Mouse (Mus musculus): ENCODE results near the gene Urah.

The Urah gene

DNA sequence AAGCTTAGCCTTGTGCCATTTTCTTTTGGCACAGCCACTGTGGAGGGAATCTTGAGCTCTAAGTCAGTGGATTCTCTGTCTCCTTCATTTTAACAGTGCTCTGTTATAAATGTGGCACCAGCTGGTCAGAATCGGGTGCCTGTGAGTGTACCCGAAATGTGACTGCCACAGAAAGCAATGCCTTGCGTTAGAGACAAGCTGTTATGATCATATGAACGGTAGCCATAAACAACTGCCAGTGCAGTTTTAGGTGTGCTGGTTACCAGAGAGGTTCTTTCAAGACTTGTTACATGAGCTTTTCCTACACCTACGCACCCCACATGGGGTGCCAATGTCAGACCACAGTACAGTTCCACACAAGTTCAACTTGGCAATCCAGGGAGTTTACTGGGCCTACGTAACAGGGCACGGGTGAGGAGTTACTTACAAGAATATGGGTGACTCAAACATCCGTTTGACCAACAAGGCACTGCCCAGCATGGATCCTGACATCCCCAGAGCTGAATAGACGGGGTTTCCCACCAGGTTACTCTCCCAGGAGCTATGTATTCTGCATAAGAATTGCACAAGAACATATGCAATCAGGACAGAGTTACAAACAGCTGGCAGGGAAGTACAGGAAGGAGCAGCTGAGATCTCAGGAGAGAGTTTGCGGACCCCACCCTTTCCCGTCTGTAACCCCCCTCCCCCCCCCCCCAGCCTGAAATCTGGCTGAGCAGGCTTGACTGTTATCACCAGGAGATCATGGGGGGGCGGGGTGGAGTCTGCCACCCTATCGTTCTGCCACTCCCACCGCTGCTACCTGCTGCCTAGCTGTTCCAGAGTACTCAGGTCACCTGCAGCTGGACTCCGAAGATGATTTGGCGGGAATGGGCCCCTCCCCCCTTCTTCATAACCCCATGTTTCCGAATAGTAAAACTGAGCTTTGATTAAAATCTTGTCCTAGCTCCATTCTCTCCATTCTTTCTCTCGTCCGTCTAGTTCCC, 6.2 kb downstream of the Urah start:
- DNase-seq (ENCODE audit: low spot score) = no peak

DNA sequence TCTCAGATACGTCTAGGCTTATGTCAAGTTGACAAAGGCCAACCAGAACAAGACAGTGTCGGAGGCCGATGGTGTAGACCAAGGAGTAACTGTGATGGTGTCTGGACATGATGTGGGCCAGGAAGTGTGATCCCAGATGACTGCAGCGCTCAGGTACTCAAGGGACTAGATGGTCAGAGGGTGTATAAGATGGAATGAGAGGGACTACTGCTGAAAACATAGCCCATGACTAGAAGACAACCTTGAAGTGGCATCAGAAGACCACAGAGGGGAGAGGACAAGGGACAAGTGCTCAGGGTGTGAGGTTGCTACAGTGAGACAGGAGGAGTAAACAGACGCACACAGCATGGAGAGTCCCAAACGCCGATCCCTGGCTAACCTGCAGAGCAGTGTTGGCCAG, 9.0 kb downstream of the Urah start:
- DNase-seq (ENCODE audit: low spot score) = no peak

DNA sequence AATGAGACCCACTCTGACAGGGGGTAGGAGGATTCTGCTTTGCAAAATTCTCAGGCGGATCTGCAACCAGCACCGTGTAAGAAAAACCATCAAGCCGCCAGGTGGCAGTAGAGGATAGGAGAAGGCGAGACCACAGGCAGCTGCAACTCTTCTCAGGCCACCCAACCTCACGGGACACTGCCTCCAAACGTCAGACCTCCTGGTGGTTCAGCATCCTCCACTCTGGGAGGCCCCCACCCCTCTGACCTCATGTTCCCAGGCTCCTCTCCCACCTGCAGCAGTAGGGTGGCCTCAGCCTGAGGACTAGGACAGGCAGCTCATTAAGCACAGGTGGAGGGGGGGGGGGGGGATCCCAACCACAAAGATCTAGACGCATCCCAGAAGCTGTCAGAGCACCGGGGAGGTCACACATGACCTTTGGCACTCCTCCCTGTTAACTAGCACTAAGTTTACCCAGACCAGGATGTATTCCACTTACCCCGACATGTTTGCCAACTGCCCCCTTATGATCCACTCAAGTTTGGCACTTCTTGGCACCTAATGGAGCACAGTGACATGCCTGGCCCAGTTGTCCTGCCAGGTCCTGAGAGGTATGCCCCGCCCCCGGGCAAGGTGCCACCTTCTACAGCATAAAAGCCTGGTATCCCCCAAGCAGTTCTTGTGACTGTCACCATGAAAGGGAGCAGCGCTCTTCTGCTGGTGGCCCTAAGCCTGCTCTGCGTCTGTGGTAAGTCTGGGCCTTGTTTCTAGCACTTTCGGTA, 10.3 kb downstream of the Urah start, which contains the start of gene Scgb1c1:
Scgb1c1 (plus strand) TSS at position 643 of the 761 bp plus-strand sequence.
- DNase-seq (ENCODE audit: low spot score) = peak; percentile 97

DNA sequence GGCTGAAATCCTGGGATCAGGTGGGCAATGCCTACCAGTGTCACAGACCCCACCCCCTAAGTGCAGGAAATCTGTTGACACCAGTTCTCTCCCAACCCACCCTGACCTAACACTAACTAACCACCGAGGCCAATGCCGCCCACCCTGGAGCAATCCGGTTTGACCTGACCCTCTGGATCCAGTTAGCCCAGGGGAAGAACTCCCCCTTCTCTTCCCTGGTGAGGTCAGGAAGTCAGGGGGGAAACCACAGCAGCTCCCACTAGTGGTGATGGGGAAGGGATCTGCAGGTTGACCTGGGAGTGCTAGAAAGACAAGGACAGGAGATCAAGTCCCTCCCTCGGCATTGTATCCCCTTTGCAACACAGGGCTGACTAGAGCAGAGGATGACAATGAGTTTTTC, 10.9 kb downstream of the Urah start:
- no peak for DNase-seq (ENCODE audit: low spot score)

DNA sequence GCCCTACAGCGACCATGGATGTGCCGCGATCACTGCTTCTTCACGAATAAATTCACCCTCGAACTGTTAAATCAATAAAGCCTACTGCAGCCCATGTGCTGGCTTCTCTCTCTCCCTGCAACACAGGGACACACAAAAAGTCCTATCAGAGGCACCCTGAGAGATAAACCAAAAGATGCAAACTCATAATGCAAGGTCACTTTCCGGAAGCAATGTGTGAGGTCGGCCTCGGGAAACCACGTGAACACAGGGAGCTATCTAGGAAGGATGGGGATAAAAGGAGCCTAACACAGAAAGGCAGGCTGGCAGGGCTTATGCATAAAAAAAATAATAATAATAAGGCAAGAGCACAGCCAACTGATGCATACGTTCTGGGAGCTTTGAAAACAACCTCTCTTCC, 11.9 kb downstream of the Urah start:
- DNase-seq (ENCODE audit: low spot score) = no peak

DNA sequence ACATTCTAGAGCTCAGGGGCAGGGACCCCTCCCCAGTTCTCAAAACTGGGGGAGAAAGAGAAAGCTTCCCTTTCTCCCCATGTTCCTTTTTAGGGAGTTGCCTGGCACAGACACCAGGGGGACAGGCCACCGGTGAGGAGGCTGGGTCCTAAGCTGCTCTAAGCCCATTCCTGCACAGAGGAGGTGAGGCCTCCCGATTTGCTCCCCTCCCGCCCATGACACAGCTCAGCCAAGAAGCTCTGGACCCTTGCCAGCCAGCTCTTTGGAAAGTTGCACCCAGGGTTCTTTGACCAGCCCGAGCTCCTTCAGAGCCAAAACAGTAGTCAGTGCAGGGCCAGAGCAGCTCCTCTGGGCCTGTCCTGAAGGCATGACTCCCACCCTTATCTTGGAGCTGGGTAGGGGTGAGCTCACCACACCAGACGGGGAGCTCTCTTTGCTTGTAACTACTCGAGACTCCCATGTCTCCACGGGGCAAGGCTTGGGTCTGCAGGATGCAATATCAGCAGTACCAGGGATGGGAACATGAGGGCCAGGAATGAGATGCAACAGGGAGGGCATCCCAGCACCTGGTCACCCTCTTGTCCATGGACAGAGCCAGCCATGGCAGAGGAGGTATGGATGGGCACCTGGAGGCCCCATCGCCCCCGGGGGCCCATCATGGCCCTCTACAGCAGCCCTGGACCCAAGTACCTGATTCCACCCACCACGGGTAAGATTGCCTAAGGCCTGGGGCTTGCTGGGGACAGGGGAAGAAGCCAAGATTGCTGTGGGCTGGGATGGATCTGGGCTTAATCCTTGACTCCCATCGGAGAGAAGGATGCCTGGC, 13.2 kb downstream of the Urah start, which contains the start of gene Odf3:
Odf3 (plus strand) TSS at position 51 of the 826 bp plus-strand sequence.
- peak; percentile 46 for DNase-seq (ENCODE audit: low spot score)

DNA sequence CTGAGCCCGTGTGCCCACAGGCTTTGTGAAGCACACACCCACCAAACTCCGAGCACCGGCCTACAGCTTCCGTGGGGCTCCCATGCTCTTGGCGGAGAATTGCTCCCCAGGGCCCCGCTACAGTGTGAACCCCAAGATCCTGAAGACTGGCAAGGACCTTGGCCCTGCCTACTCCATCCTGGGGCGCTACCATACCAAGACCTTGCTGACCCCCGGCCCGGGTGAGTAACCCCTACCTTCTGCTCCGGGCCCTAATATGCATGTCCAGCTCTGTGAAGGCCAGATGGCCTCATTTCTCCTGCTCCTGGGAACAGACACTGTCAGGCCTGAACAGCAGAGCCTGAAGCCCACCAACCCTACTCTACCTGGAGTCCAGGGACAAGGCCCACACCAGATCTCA, 13.8 kb downstream of the Urah start:
- no peak for DNase-seq (ENCODE audit: low spot score)

DNA sequence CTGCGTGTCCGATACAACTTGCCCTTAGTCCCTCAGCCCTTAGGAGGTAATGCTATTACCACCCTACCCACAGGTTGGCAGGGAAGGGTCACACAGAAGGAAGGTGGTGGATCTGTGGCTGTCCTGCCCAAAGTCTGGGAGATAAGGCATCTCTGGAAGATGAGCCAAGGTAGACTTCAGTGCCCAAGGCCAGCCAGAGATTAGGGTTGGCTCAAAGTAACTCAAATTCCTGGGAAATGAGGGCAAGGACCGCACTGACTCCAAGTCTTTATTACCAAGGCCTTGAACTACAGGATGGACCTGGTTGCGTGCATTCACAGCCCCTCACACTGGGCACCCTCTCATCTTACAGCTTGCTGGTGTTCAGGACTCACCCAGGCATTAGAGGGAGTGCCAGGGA, 17.1 kb downstream of the Urah start:
- DNase-seq (ENCODE audit: low spot score) = no peak

DNA sequence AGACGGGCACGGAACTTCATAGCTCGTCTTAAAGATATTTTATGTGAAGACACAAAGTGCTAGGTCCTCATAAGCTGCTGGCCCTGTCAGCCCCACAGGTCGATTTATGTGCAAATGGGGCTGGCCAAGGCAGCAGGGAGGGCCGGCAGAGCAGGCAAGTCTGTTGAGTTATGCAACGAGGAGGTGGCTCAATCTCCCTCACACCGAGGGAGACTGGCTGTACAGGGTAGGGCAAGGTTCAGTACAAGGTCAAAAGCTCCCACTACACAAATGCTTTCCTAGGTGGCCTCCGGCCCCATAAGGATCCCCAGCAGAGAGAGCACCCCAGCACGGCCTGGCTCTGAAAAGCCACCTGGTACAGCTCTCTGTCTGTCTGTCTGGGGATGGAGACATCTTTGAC, 18.6 kb downstream of the Urah start:
- no peak for DNase-seq (ENCODE audit: low spot score)

DNA sequence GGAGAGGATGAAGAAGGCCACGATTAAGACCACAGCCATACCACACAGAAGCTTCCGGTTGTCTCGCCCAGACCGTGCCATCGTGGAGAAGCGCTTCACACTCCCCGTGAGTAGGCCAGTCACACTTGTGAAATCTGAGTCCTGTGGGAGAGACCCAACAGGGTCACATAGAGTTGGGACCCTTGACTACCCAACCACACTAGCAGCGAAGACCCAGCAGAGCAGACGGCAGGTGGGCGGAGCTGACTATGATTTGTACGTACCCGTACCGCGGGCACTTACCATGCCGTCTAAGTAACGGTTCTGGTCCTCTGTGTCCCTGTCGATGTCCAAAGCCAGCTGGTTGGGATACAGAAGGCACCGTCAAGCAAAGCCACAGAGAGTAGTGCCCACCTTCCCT, 19.7 kb downstream of the Urah start:
- no peak for DNase-seq (ENCODE audit: low spot score)

DNA sequence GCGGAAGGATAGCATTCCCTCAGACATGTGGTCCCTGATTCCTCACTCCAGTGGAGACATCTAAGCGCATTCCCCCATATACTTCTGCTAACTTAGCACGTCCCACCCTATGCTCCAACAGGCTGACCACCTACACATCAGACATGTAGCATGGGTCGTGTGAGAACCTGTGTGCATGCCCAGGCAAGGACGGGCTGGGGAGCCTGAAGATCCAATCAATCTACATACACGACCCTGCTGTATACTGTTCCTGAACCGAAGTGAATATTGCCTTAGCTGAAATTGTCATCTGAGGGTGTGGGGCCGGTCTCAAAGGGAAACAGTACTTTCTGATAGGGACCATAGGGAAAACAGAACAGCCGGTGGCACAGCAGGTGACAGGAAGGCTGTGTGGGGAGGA, 20.4 kb downstream of the Urah start:
- DNase-seq (ENCODE audit: low spot score) = no peak

DNA sequence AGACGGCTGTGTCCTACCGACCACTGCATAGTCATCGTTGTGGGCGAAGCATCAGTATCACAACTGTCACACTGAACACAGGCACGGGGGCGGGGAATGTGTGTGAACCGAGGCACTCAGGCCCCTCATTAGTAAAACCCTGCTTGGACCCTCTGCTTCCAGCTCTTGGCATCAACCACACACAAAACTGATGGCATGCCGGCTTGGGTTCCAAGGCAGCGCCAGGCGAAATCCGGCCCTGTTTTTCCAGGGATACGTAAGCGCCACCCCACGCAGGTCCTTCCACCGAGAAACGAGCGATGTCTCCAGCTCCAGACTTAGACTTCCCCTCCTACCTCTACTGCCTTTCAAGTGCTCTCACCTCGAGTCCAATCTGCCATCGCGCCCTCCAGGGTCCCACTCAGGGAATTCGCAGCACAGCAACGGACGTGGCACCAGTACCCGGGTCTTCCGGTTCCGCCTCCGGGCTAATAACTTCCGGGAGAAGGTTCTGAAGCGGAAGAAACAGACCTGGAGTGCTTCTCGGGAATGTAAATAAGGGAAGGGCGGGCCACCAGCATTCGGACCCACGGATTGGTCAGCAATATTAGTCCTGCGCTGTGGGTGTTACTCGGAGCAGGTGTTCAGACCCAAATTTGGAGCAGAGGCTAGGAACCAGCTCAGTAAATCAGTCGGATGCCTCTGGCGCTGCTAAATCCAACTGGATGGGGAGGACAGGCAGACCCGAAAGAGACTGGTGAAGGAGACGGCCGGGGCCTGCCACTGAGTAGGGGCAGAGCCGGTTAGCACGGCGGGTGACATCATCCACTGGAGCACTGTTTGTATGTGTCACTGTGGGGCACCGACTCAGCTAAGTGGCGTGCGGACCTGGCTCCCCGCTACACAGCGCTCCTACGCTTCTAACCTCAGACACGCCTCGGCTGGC, 21.3 kb downstream of the Urah start, which contains the start of gene Gm45785:
Gm45785 (minus strand) TSS at position 472 of the 925 bp plus-strand sequence.
- peak; percentile 69 for DNase-seq (ENCODE audit: low spot score)

DNA sequence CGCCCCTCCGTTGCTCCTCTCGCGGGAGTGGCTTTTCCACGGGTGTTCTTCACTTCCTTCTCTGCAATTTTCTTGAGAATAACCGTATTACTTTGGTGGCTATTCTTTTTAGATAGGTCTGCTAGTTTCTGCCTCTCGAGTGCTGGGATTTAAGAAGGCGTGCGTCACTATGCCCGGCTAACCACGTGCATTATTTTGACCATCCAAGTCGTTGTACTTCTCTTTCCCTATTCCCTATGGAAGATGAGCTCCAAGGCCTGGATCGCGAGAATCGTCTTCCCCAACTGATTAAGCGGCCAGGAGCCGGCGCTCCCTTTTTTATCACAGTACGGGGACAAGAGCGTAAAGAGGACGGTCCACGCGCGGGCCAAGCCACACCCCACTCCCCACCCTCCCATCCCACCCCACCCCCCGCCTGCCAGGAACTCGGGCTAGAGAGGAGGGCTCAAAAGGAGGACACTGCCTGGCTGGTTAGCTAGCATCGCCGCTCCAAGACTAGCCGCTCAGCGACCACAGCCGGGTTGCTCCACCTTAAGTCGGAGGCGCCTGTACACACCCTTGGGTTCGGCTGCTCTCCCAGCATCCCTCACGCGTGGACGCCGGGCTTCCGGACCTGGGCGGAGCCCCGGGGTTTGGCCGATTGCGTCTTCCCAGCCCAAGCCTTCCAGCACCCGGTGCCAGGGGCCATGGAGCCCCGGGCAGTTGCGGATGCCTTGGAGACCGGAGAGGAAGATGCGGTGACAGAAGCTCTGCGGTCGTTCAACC, 22.1 kb downstream of the Urah start, which contains the start of gene Ric8a:
Ric8a (plus strand) TSS at position 173 of the 765 bp plus-strand sequence.
- peak; percentile 82 for DNase-seq (ENCODE audit: low spot score)

DNA sequence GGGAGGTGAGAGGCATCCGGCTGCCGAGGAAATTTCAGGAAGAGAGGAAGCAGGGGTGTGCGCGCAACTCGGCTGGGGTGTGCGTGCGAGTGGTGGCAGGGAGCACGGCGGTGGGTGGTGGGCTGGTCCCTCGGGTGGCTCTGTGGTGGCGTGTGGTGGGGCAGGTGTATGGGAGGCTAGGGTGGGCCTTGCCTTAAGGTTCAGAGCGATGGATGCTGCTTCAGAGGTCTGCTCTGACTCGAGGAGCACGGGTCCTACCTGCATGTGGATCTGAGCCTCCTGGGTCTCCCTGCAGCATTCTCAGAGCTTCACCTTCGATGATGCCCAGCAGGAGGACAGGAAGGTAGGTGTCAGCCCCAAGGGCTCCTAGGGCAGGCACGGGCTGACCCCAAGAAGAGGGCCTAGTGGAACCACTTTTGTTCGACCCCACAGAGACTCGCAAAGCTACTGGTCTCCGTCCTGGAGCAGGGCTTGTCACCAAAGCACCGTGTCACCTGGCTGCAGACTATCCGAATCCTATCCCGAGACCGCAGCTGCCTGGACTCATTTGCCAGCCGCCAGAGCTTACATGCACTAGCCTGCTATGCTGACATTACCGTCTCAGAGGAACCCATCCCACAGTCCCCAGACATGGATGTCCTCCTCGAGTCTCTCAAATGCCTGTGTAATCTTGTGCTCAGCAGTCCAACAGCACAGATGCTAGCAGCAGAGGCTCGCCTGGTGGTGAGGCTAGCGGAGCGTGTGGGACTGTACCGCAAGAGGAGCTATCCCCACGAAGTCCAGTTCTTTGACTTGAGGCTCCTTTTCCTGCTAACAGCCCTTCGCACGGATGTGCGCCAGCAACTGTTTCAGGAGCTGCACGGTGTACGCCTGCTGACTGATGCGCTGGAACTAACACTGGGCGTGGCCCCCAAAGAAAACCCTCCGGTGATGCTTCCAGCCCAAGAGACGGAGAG, 23.0 kb downstream of the Urah start, which contains the start of gene Bet1l:
Bet1l (minus strand) TSS at position 28 of the 956 bp plus-strand sequence.
- DNase-seq (ENCODE audit: low spot score) = no peak

DNA sequence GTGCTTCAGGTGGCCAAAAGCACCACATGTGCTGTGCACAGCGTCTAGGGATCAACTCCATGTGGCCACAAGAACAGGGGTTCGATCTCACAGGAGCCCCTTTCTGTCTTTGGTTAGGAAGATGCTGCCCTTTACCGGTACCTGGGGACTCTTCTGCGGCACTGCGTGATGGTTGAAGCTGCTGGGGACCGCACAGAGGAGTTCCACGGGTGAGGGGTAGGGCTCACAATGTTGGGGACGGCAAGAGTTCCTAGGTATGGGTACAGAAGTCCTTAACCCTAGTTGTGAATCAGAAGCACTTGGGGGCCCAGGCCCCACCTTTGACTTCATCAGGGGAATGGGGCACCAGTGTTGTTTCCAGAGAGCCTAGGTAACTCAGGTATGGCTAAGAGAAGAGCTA, 23.9 kb downstream of the Urah start:
- DNase-seq (ENCODE audit: low spot score) = no peak

DNA sequence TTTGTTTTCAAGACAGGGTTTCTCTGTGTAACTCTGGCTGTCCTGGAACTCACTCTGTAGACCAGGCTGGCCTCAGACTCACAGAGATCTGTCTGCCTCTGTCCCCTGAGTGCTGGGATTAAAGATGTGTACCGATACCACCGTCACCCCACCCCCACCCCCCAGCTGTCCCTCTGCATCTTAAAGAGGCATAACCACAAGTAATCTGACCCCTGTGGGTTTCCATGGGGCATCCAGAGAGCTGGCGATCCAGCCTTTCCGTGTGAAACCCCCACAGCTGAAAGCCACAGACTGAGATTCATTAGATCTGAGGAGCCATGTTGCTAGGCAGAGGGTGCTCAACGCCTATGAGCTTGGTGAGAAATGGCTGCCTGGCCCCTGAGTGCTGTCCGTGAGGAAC, 25.2 kb downstream of the Urah start:
- DNase-seq (ENCODE audit: low spot score) = no peak

DNA sequence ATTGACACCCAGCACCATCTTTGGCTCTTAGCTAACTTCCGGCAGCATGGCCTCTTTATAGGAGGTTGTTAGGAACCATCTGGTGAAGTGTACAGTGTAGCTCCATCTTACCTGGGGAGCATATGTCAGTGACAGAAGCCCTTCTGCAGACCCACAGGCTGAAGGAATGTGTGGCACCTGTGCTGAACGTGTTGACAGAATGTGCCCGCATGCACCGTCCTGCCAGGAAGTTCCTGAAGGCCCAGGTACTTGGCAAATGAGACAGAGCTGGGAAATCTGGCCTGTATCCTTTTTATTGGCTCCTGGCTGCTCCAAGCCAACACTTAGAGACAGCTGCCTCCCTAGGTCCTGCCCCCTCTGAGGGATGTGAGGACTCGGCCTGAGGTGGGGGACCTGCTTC, 25.9 kb downstream of the Urah start:
- DNase-seq (ENCODE audit: low spot score) = no peak

DNA sequence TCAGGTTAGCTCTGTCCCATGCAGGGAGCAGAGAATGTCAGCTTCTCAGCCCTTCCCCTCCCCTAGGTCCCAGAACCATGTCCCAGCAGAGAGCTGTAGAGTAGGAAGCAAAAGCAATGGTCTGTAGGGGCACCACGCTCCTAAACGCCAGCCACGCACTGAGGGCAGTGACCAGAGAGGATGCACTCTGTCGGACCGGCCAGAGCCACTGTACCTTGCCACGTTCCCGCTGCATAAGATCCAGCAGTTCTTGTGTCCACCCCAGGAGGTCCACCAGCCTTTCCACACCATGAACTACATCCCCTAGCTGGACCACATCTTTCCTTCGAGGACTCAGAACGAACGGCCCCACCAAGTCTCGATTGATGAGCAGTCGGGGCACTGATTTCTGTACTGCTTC, 29.9 kb downstream of the Urah start:
- no peak for DNase-seq (ENCODE audit: low spot score)

DNA sequence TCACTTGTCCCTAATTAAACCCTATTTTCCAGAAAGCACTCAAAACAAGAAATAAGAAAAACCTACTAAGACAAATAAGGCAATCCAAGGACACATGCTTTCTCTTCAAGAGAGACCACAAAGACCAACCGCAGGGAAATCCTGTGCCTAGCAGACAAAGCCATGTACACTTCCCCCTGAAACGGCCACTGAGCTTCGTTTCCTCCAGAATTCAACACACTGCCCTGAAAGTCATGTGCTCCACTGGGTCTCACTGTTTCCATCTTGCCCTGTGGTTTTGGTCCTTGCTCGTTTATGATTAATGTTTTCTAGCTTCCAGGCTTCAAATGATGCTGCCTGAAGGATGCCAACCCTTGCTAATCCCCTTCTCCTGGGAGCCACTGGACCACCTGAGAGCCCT, 39.4 kb downstream of the Urah start:
- no peak for DNase-seq (ENCODE audit: low spot score)
